Mouse (Mus musculus) bone marrow, adult 2 months (tissue): ENCODE results near the gene Wrap53.
A peak's percentile ranks its signal among the peaks of the same experiment; 100 is the strongest.

ENCODE experiments used
- CTCF ChIP-seq: fragments of 200-500 bp; IDR thresholded peaks from 2 replicates; pipeline ENCODE4 v1.5.1; 2011; ENCODE audit warnings: low read length, control low read depth; ENCODE audit not compliant: control insufficient read depth, insufficient read depth
- POLR2A ChIP-seq: fragments of 200-500 bp; IDR thresholded peaks from 2 replicates; pipeline ENCODE4 v1.6.1; 2011; ENCODE audit warnings: low read depth, mild to moderate bottlenecking, control low read depth, low read length, borderline replicate concordance; ENCODE audit not compliant: control insufficient read depth

DNA sequence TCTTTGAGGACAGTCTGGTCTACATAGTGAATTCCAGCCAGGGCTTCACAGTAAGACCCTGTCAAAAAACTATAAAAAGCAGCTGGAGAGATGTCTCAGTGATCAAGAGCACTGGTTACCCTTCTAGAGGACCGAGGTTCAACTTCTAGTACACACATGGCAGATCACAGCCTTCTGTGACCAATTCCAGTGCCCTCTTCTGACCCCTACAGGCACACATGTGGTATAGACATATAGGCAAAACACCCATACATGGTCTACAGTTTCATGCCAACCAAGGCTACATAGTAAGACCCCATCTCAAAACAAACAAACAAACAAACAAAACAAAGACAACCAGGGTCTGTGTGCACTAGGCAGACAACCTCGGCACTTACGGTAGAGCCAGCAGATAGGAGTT lies 4.8 kb downstream of the Wrap53 start:
- TF ChIP-seq POLR2A, result no peak
- TF ChIP-seq CTCF, result peak; percentile 42
